ENCODE assay signal across 7 mouse cellular contexts in the genomic region with DNA sequence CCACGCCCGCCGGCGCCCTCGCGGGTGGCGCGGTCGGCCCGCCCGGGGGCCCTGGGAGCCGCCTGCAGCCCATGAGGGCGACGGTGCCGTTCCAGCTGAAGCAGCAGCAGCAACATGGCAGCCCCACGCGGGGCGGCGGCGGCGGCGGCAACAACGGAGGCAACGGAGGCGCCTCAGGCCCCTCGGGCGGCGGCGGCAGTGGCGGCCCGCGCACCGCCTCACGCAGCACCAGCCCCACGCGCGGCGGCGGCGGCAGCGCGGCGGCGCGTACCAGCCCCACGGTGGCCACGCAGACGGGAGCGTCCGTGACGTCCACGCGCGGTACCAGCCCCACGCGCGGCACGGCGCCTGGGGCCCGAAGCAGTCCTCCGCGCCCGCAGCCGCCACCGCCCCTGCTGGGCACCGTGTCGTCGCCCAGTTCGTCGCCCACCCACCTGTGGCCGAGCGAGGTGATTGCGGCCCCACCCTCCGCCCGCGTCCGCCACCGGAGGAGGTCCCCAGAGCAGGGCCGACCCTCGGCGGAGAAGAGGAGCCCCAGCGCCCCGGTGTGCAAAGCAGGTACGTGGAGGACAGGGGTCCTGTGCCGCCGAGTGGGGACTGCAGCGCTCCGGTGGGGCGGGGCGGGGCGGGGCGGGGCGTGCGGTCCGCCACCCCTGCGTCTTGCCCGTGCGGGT. TPM values are rescaled to one million over a fixed set of nuclear protein-coding genes. Genes with fewer than 3 reads are reported as not detected.
DNase-seq lines count a peak whose midpoint lies in the region; ATAC-seq and TF ChIP-seq lines count a peak whose summit lies in the region.

No protein-coding gene starts in this region.

- peak; percentile 70 for DNase-seq in adrenal gland, adult 2 months
- DNase-seq in cerebellum, postnatal 14 days: peak; percentile 75 to 77
- DNase-seq in frontal cortex, postnatal 14 days (ENCODE audit: low spot score in 2 of 2): peak; percentile 43 to 51
- peak; percentile 30 for DNase-seq in hindbrain, embryonic 14.5 days (ENCODE audit: low spot score)
- DNase-seq in left cerebral cortex, postnatal 14 days (ENCODE audit: low spot score in 2 of 2): peak; percentile 62 to 73
- peak; percentile 56 for DNase-seq in midbrain, embryonic 10.5 days (ENCODE audit: low spot score)

- peak overlapping the region; percentile 99 for H3K27ac ChIP-seq in hindbrain, embryonic 14.5 days
- H3K27ac ChIP-seq in midbrain, embryonic 10.5 days (replicated peaks): peak overlapping the region; percentile 99
- peak overlapping the region; percentile 88 for H3K27ac ChIP-seq in small intestine, adult 2 months (ENCODE audit: insufficient read depth, low read depth, low read length)

- peak; percentile 54 for ATAC-seq in hindbrain, embryonic 14.5 days (ENCODE audit: low FRiP score)

- no peaks in the 10 kb centered on the region for H3K9me3 ChIP-seq in hindbrain, embryonic 14.5 days (ENCODE audit: control insufficient read depth, low read length)
- H3K9me3 ChIP-seq in midbrain, embryonic 10.5 days (replicated peaks): no peaks in the 10 kb centered on the region

- intact Hi-C loops in left cerebral cortex, postnatal 14 days (cut with DNase I): loop anchor here (5.0 kb wide), 1 partner anchor 74 kb away; no protein-coding TSS in a partner anchor

- TF ChIP-seq CTCF in small intestine, adult 2 months (IDR thresholded peaks at IDR 0.05; ENCODE audit: extremely low read depth, insufficient read length, insufficient replicate concordance, low read depth, low read length): no peak

- H3K4me2 ChIP-seq in hindbrain, embryonic 14.5 days (replicated peaks): peak overlapping the region; percentile 83

- peak overlapping the region; percentile 99 for H3K9ac ChIP-seq in hindbrain, embryonic 14.5 days

- no peaks in the 10 kb centered on the region for H3K36me3 ChIP-seq in hindbrain, embryonic 14.5 days (replicated peaks; ENCODE audit: control insufficient read depth, insufficient read depth)
- H3K36me3 ChIP-seq in midbrain, embryonic 10.5 days: 0 out of 2 replicates have a peak, but pooled peaks cover 4% of the 10 kb centered on the region
- no peaks in the 10 kb centered on the region for H3K36me3 ChIP-seq in small intestine, adult 2 months (ENCODE audit: control insufficient read depth, insufficient read depth, low read length)

- H3K27me3 ChIP-seq in hindbrain, embryonic 14.5 days (ENCODE audit: control insufficient read depth, insufficient read depth, low read length): no peaks in the 10 kb centered on the region
- no peaks in the 10 kb centered on the region for H3K27me3 ChIP-seq in midbrain, embryonic 10.5 days (ENCODE audit: low read depth, poor library complexity, severe bottlenecking)
- no peaks in the 10 kb centered on the region for H3K27me3 ChIP-seq in small intestine, adult 2 months (ENCODE audit: control insufficient read depth, insufficient read depth, low read length)

- H3K4me1 ChIP-seq in hindbrain, embryonic 14.5 days (replicated peaks; ENCODE audit: control insufficient read depth, insufficient read depth, low read length): peaks cover 30% of the 10 kb centered on the region
- peaks cover 25% of the 10 kb centered on the region for H3K4me1 ChIP-seq in midbrain, embryonic 10.5 days
- peaks cover 3% of the 10 kb centered on the region for H3K4me1 ChIP-seq in small intestine, adult 2 months (ENCODE audit: control insufficient read depth, insufficient read depth, insufficient read length, low read length)

- peak overlapping the region; percentile 99 for H3K4me3 ChIP-seq in hindbrain, embryonic 14.5 days (replicated peaks; ENCODE audit: low read length)
- H3K4me3 ChIP-seq in midbrain, embryonic 10.5 days: peak overlapping the region; percentile 99
- H3K4me3 ChIP-seq in small intestine, adult 2 months (ENCODE audit: low read depth, low read length): peak overlapping the region; percentile 99

- 0 out of 2 replicates have a peak, but pooled peaks have one; percentile 22 for TF ChIP-seq POLR2A in small intestine, adult 2 months (IDR thresholded peaks at IDR 0.05; ENCODE audit: low read depth, low read length)

- 0% methylated on average over 30 of the region's 98 CpGs for WGBS in hindbrain, embryonic 14.5 days
- under 1% methylated on average over 98 of the region's 98 CpGs for WGBS in midbrain, embryonic 10.5 days
- WGBS in small intestine, adult 2 months: under 1% methylated on average over 88 of the region's 98 CpGs

RNA-seq across cellular contexts. Expression of a gene that starts 0.5 kb away (rescaled TPM):
- total RNA-seq in adrenal gland, adult 2 months (2021): 10 to 100 TPM; 33.8 to 35.6 TPM
- 23.7 and 26.9 TPM in 2 replicates for polyA plus RNA-seq in adrenal gland, adult 2 months (2012; rRNA removed)
- 58.6 and 63.3 TPM in 2 replicates for polyA plus RNA-seq in hindbrain, embryonic 14.5 days (2014; fragmentation: Nextera tagmentation; extraction: Ambion mirVana)
- total RNA-seq in left cerebral cortex, postnatal 14 days (2021): 10 to 100 TPM; 51.4 to 51.7 TPM
- 8.5 and 11.3 TPM in 2 replicates for polyA plus RNA-seq in midbrain, embryonic 10.5 days (2016; fragmentation: Nextera tagmentation; extraction: Ambion mirVana)
- polyA plus RNA-seq in small intestine, adult 2 months (2012; rRNA removed): 4.7 and 13.0 TPM in 2 replicates

Comparison
In these comparisons a context has a peak if more than half of its experiments do, and no peak if none do; other contexts are left out.
1. Peak in every context shown above with its lines: DNase-seq, ATAC-seq, H3K4me3 ChIP-seq and H3K27ac ChIP-seq.